ENCODE assay signal across 18 mouse cellular contexts in genomic region chr15:27580771-27581170, GRCm38 (mm10). TPM values are rescaled to one million over a fixed set of nuclear protein-coding genes. Genes with fewer than 3 reads are reported as not detected.
DNase-seq lines count a peak whose midpoint lies in the region; ATAC-seq and TF ChIP-seq lines count a peak whose summit lies in the region.
"Had no signal": no experiment of that assay in that cellular context is flagged by ENCODE, and none has a peak within 500 bp of the region (broad histone marks: within the 10 kb centered on the region; RNA-seq: fewer than 3 reads in every experiment).

No protein-coding gene starts in this region.

- no peak overlapping the region for H3K9ac ChIP-seq in heart, embryonic 15.5 days
- H3K9ac ChIP-seq: intestine, embryonic 15.5 days; midbrain, embryonic 12.5 days had no signal

- TF ChIP-seq CTCF in left cerebral cortex, adult 2 months (IDR thresholded peaks at IDR 0.05): no peak

- no peaks in the 10 kb centered on the region for H3K27me3 ChIP-seq in heart, embryonic 15.5 days
- H3K27me3 ChIP-seq: intestine, embryonic 15.5 days; midbrain, embryonic 12.5 days had no signal

- peak overlapping the region; percentile 76 for H3K27ac ChIP-seq in left cerebral cortex, adult 2 months
- H3K27ac ChIP-seq in heart, embryonic 15.5 days: peak overlapping the region; percentile 63
- H3K27ac ChIP-seq: intestine, embryonic 15.5 days; midbrain, embryonic 12.5 days had no signal

- intact Hi-C loops in left cerebral cortex, adult 2 months (cut with DNase I): no loop called here

- H3K36me3 ChIP-seq in heart, embryonic 15.5 days: no peaks in the 10 kb centered on the region
- H3K36me3 ChIP-seq: intestine, embryonic 15.5 days; midbrain, embryonic 12.5 days had no signal

- no peak overlapping the region for H3K4me3 ChIP-seq in left cerebral cortex, adult 2 months
- H3K4me3 ChIP-seq in heart, embryonic 15.5 days: no peak overlapping the region
- H3K4me3 ChIP-seq: erythroblast, embryonic 14.5 days; intestine, embryonic 15.5 days; limb, embryonic 10.5 days; midbrain, embryonic 12.5 days had no signal

- H3K4me2 ChIP-seq in heart, embryonic 15.5 days: no peak overlapping the region
- H3K4me2 ChIP-seq: intestine, embryonic 15.5 days; liver, embryonic 11.5 days; midbrain, embryonic 12.5 days had no signal

- WGBS in heart, embryonic 15.5 days: 54% methylated on average over 2 of the region's 2 CpGs

- ATAC-seq in heart, embryonic 15.5 days (replicated peaks; ENCODE audit: insufficient number of reproducible peaks, insufficient read depth, low FRiP score, low read depth): no peak
- ATAC-seq: intestine, embryonic 15.5 days had no signal

- H3K9me3 ChIP-seq in heart, embryonic 15.5 days (replicated peaks): no peaks in the 10 kb centered on the region
- H3K9me3 ChIP-seq: G1E; intestine, embryonic 15.5 days; limb, embryonic 10.5 days; midbrain, embryonic 12.5 days had no signal

- H3K4me1 ChIP-seq in heart, embryonic 15.5 days (replicated peaks): peaks cover 26% of the 10 kb centered on the region
- H3K4me1 ChIP-seq: intestine, embryonic 15.5 days; limb, embryonic 10.5 days had no signal

- peak; percentile 36 for DNase-seq in gastrocnemius, postnatal 25 days
- DNase-seq in gastrocnemius, adult 8-10 months (ENCODE audit: low spot score in 2 of 2): no peak
- DNase-seq in left cerebral cortex, adult 2 months (ENCODE audit: extremely low spot score in 1 of 2, low spot score in 2 of 2): no peak
- DNase-seq in left cerebral cortex, adult 9 months (ENCODE audit: low spot score in 2 of 2): no peak
- DNase-seq in skeletal muscle tissue, adult 2 months (ENCODE audit: low read depth, low spot score): peak; percentile 44
- no peak for DNase-seq in ovary, adult 18-20 months (ENCODE audit: low spot score)
- DNase-seq: cerebellum, postnatal 14 days; lung, adult 2 months; lung, postnatal 4 days; right cerebral cortex, postnatal 4 days; thymus, postnatal 36 days had no signal

RNA-seq across cellular contexts. Expression of gene Otulin, which starts 49.7 kb away (rescaled TPM):
- total RNA-seq in gastrocnemius, postnatal 25 days (2021): 10 to 100 TPM; 21.1 to 23.3 TPM
- 10 to 100 TPM; 17.6 to 22.3 (median 20.1) TPM for total RNA-seq in gastrocnemius, adult 8-10 months (2022)
- 10 to 100 TPM; 18.8 to 21.4 TPM for total RNA-seq in left cerebral cortex, adult 2 months (2021)
- 24.3 and 24.9 TPM in 2 replicates for polyA plus RNA-seq in heart, embryonic 15.5 days (2015; fragmentation: Nextera tagmentation; extraction: Ambion mirVana)

Comparison
In these comparisons a context has a peak if more than half of its experiments do, and no peak if none do; other contexts are left out.
1. DNase-seq: peak in gastrocnemius, postnatal 25 days (single experiment) and skeletal muscle tissue, adult 2 months (single experiment); none in gastrocnemius, adult 8-10 months (0 of 2), left cerebral cortex, adult 2 months (0 of 2), left cerebral cortex, adult 9 months (0 of 2) and ovary, adult 18-20 months (single experiment).